Mouse (Mus musculus) heart, embryonic 14.5 days (tissue): Measurements from ENCODE around the gene 2310039H08Rik. TPM values are rescaled to one million over a fixed set of nuclear protein-coding genes. Genes with fewer than 3 reads are reported as not detected.

Experiments used
- ATAC-seq: fragments of 200-750 bp; cut with Nextera tagmentation; 2 replicates; pipeline ENCODE4 v1.8.0; 2017; ENCODE audit warnings: low read depth, moderate TSS enrichment; ENCODE audit not compliant: insufficient number of reproducible peaks, insufficient read depth, low FRiP score
- H3K27ac ChIP-seq, 2 experiments: fragments of 200-500 bp in 1 of 2; fragments of 300-500 bp in 1 of 2; sonication (generic) in 1 of 2; replicated peaks in 1 of 2; 2 replicates each; pipeline ENCODE4 v1.5.1; 2012 to 2014; ENCODE audit warnings: low read depth in 2 of 2, low read length in 2 of 2, control low read depth in 1 of 2, mild to moderate bottlenecking in 1 of 2, mixed read lengths in 1 of 2; ENCODE audit not compliant: control insufficient read depth in 1 of 2, insufficient read depth in 1 of 2
- H3K27me3 ChIP-seq: fragments of 300-500 bp; sonication (generic); 2 replicates; pipeline ENCODE4 v1.6.1; 2014; ENCODE audit warnings: mild to moderate bottlenecking, low read length, control low read depth; ENCODE audit not compliant: control insufficient read depth, insufficient read depth
- H3K36me3 ChIP-seq: fragments of 300-500 bp; sonication (generic); 2 replicates; pipeline ENCODE4 v1.6.1; 2014; ENCODE audit warnings: mild to moderate bottlenecking, control low read depth, low read length, mixed read lengths; ENCODE audit not compliant: control insufficient read depth, insufficient read depth
- H3K4me1 ChIP-seq, 2 experiments: fragments of 200-500 bp in 1 of 2; fragments of 300-500 bp in 1 of 2; sonication (generic) in 1 of 2; 2 replicates each; pipeline ENCODE4 v1.6.1; 2012 to 2014; ENCODE audit warnings: low read length in 2 of 2, control low read depth in 1 of 2, mixed read lengths in 1 of 2; ENCODE audit not compliant: control insufficient read depth in 2 of 2, insufficient read depth in 2 of 2
- H3K4me2 ChIP-seq: fragments of 300-500 bp; sonication (generic); 2 replicates; pipeline ENCODE4 v1.6.1; 2014; ENCODE audit warnings: mild to moderate bottlenecking, low read length
- H3K4me3 ChIP-seq, 2 experiments: fragments of 200-500 bp in 1 of 2; fragments of 300-500 bp in 1 of 2; sonication (generic) in 1 of 2; 2 replicates each; pipeline ENCODE4 v1.5.1; 2012 to 2014; ENCODE audit warnings: low read length in 2 of 2, mild to moderate bottlenecking in 2 of 2, control low read depth in 1 of 2, low read depth in 1 of 2, moderate library complexity in 1 of 2; ENCODE audit not compliant: control insufficient read depth in 1 of 2, insufficient read depth in 1 of 2
- H3K9ac ChIP-seq: fragments of 300-500 bp; sonication (generic); 2 replicates; pipeline ENCODE4 v1.6.1; 2014; ENCODE audit warnings: mild to moderate bottlenecking, low read length
- H3K9me3 ChIP-seq: fragments of 300-500 bp; sonication (generic); 2 replicates; pipeline ENCODE4 v1.6.1; 2016; ENCODE audit warnings: low read length, control low read depth; ENCODE audit not compliant: control insufficient read depth
- WGBS: fragments of 180-500 bp; shearing (Covaris S2); extraction: QIAGEN DNeasy Blood & Tissue Kit; methylation state at CpG from one replicate; pipeline ENCODE4 v1.1.7; 2014; 5-methylcytosine and 5-hydroxymethylcytosine counted together
- polyA plus RNA-seq: library from polyadenylated mRNA; unstranded; fragments of >200 nt; fragmentation: Nextera tagmentation; extraction: Ambion mirVana; gene quantifications from 2 replicates; pipeline ENCODE4 v1.2.1, GENCODE M21; 2014

Gene 2310039H08Rik
- polyA plus RNA-seq, 1 experiment from 2014 or later, result 67.8 TPM

DNA sequence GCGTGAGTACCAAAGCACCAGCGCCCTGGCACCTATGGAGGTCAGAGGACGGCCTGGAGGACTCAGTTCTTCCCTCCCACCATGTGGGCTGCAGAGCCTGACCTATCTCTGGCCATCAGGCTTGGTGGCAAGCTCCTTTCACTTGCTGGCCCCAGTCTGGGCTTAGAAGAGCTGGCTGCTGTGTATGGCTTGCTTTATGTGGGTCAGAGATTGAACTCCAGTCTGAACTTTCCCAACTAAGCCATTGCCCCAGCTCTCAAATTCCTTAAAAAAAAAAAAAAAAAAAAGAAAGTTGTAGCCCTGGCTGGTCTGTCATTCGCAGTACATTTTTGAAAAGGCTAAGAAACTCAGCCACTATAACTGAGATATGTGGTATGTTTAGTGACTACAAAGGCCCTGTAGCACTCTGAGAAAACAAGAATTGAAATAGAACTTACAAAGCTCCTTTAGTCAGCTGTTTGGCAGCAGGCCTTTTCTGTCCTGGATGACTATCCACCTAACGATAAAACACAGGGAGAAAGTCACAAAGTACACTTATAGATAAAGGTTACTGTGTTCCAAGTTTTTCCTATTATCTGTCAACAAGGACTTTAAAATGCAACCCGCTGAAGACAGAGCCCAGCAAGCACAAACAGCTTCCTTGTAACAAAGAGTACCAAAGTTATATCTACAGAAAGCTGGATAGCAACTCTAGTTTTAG is 36.8 kb downstream of the 2310039H08Rik start:
- H3K36me3 ChIP-seq, result peaks cover 85% of the 10 kb centered on the region
- H3K9ac ChIP-seq, result no peak overlapping the region
- H3K4me2 ChIP-seq, result no peak overlapping the region
- ATAC-seq, result no peak
- no peaks in the 10 kb centered on the region for H3K9me3 ChIP-seq
- no peak overlapping the region for H3K4me3 ChIP-seq
- H3K27ac ChIP-seq, result peak overlapping the region; percentile 49 to 65; a peak in 3 of 4 replicates
- no peaks in the 10 kb centered on the region for H3K27me3 ChIP-seq
- 63% methylated on average over 6 of the region's 6 CpGs for WGBS
- H3K4me1 ChIP-seq, result peaks cover 2 to 7% of the 10 kb centered on the region in 2 experiments; a peak in 1 of 4 replicates

- 93% methylated on average over 3 of the region's 3 CpGs for WGBS
- Histone ChIP-seq H3K4me2 (no peak overlapping the region), H3K9me3 (no peaks in the 10 kb centered on the region), H3K9ac (no peak overlapping the region), H3K36me3 (peaks cover 80% of the 10 kb centered on the region), H3K27me3 (no peaks in the 10 kb centered on the region), H3K27ac (no peak overlapping the region), H3K4me3 (no peak overlapping the region), H3K4me1 (peaks cover 2 to 7% of the 10 kb centered on the region in 2 experiments; a peak in 1 of 4 replicates)
- ATAC-seq, result no peak
Measured at GRCm38 (mm10) chr17:46810672-46811071, 38.2 kb downstream of the 2310039H08Rik start.

- WGBS, result 87% methylated on average over 1 of the region's 1 CpGs
- Histone ChIP-seq H3K27me3 (no peaks in the 10 kb centered on the region), H3K4me3 (no peak overlapping the region), H3K4me1 (peaks cover 2 to 7% of the 10 kb centered on the region in 2 experiments; a peak in 1 of 4 replicates), H3K9me3 (no peaks in the 10 kb centered on the region), H3K4me2 (no peak overlapping the region), H3K9ac (no peak overlapping the region), H3K27ac (no peak overlapping the region), H3K36me3 (peaks cover 70% of the 10 kb centered on the region)
- no peak for ATAC-seq
Measured at GRCm38 (mm10) chr17:46812442-46812841, 40.0 kb downstream of the 2310039H08Rik start.

DNA sequence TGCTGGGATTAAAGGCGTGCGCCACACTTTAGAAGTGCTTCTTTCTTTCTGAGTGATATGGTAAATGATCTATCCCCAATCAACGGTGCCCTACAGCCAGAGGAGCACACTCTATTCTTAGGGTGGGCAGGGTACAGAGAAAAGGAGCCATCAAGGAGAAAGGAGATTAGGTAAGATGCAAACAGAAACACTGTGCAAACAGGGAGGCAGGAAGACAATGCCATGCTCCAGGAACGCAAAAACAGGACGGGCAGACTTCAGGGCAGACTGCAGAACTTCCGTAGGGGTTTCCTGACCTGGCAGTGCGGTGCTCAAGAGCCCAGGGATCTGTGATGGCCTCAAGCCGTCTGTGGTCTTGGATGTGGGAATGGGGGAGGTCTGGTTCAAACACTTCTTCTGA is 41.2 kb downstream of the 2310039H08Rik start:
- ATAC-seq, result no peak
- Histone ChIP-seq H3K4me1 (peaks cover 2 to 7% of the 10 kb centered on the region in 2 experiments; a peak in 2 of 4 replicates), H3K27ac (no peak overlapping the region), H3K9me3 (no peaks in the 10 kb centered on the region), H3K4me3 (no peak overlapping the region), H3K27me3 (no peaks in the 10 kb centered on the region), H3K36me3 (peaks cover 61% of the 10 kb centered on the region), H3K4me2 (no peak overlapping the region), H3K9ac (no peak overlapping the region)
- 73% methylated on average over 8 of the region's 8 CpGs for WGBS

GRCm38 (mm10) chr17:46814497-46814896 is 42.1 kb downstream of the 2310039H08Rik start:
- no peaks in the 10 kb centered on the region for H3K27me3 ChIP-seq
- WGBS, result 91% methylated on average over 6 of the region's 6 CpGs
- H3K36me3 ChIP-seq, result peaks cover 59% of the 10 kb centered on the region
- no peak overlapping the region for H3K4me2 ChIP-seq
- H3K27ac ChIP-seq, result no peak overlapping the region
- no peaks in the 10 kb centered on the region for H3K9me3 ChIP-seq
- peaks cover 0 to 8% of the 10 kb centered on the region in 2 experiments; a peak in 1 of 4 replicates for H3K4me1 ChIP-seq
- H3K9ac ChIP-seq, result no peak overlapping the region
- no peak for ATAC-seq
- H3K4me3 ChIP-seq, result no peak overlapping the region

- Histone ChIP-seq H3K9me3 (no peaks in the 10 kb centered on the region), H3K4me2 (no peak overlapping the region), H3K36me3 (peaks cover 59% of the 10 kb centered on the region), H3K4me1 (peaks cover 0 to 6% of the 10 kb centered on the region in 2 experiments; a peak in 1 of 4 replicates), H3K9ac (no peak overlapping the region), H3K27me3 (no peaks in the 10 kb centered on the region), H3K4me3 (no peak overlapping the region), H3K27ac (no peak overlapping the region)
- WGBS, result 83% methylated on average over 13 of the region's 13 CpGs
- ATAC-seq, result no peak
Measured at GRCm38 (mm10) chr17:46816306-46816705, 43.9 kb downstream of the 2310039H08Rik start.

DNA sequence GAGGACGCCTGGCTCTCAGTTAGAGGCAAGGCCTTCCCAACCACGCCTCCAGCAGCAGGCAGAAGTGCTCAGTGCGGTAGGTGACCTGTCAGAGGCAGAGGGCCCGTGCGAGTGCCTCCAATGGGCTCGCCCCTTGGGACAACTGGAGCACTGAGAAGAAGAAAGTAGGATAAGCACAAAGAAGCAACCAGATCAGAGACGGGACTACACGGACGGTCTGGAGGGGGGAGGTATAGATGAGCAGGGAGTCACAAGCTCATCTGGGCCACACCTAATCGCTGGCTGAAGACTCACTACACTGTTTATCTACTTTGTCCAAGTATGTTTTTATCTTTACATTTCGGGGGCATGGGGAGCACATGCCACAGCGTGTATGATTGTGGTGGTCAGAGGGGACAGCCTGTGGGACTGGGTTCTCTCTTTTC is 45.3 kb downstream of the 2310039H08Rik start:
- ATAC-seq, result no peak
- Histone ChIP-seq H3K4me1 (peaks cover 0 to 6% of the 10 kb centered on the region in 2 experiments; a peak in 1 of 4 replicates), H3K4me3 (no peak overlapping the region), H3K27ac (no peak overlapping the region), H3K4me2 (no peak overlapping the region), H3K36me3 (peaks cover 55% of the 10 kb centered on the region), H3K9ac (no peak overlapping the region), H3K9me3 (no peaks in the 10 kb centered on the region), H3K27me3 (no peaks in the 10 kb centered on the region)
- WGBS, result 85% methylated on average over 12 of the region's 12 CpGs
